In the genomic region with DNA sequence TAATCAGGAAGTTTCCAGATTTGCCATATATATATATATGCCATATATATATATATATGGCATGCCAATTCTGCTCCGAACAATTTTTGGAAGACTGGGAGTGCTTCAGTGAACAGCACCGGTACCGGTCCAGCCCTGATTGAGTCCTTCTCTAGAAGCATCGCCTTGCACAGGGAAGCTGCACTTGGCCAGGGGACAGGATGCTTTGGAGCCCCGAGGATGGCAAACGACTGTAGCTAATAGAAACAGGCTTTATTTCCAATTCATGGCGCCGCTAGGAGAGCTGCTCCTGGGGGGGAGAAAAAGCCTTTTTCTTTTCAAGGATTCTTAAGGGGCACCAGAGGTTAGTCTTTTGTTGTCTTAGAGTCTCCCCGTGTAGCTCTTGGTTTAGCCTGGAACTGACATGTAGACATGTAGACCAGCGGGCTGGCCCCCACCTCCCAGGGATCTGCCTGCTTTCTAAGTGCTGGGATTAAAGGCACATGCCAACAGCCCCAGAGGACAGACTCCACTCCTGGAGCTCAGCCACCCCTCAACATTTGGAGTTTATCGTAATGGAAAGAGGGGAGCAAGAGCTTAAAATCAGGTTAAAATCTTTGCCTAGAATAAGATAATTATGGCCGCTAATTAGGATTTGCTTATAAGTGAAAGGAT, we compare ENCODE assay signal across 12 mouse cellular contexts. TPM values are rescaled to one million over a fixed set of nuclear protein-coding genes. Genes with fewer than 3 reads are reported as not detected.
DNase-seq lines count a peak whose midpoint lies in the region; ATAC-seq lines count a peak whose summit lies in the region.
"Had no signal": no experiment of that assay in that cellular context is flagged by ENCODE, and none has a peak within 500 bp of the region (broad histone marks: within the 10 kb centered on the region; RNA-seq: fewer than 3 reads in every experiment).

No protein-coding gene starts in this region.

- no peaks in the 10 kb centered on the region for H3K27me3 ChIP-seq in heart, embryonic 14.5 days (ENCODE audit: control insufficient read depth, insufficient read depth, low read length)
- no peaks in the 10 kb centered on the region for H3K27me3 ChIP-seq in forebrain, embryonic 13.5 days
- H3K27me3 ChIP-seq in midbrain, embryonic 10.5 days (ENCODE audit: low read depth, poor library complexity, severe bottlenecking) = no peaks in the 10 kb centered on the region
- H3K27me3 ChIP-seq: heart, embryonic 15.5 days had no signal

- intact Hi-C loops in heart, postnatal 25 days (cut with DNase I) = no loop called here

- H3K9ac ChIP-seq in heart, embryonic 14.5 days (ENCODE audit: low read length) = no peak overlapping the region; the same call in 1 of the 2 replicates
- H3K9ac ChIP-seq in forebrain, embryonic 13.5 days = peak overlapping the region; percentile 47

- no peak overlapping the region for H3K27ac ChIP-seq in heart, embryonic 14.5 days (replicated peaks in 1 of 2; ENCODE audit: control insufficient read depth in 1 of 2, insufficient read depth in 1 of 2, low read depth in 2 of 2, low read length in 2 of 2)
- H3K27ac ChIP-seq in forebrain, embryonic 13.5 days = peak overlapping the region; percentile 20; the same call in 1 of the 2 replicates
- peak overlapping the region; percentile 14; the same call in 1 of the 2 replicates for H3K27ac ChIP-seq in midbrain, embryonic 10.5 days (replicated peaks)

- WGBS in heart, embryonic 14.5 days = 58% methylated on average over 12 of the region's 12 CpGs
- 31% methylated on average over 12 of the region's 12 CpGs for WGBS in forebrain, embryonic 13.5 days
- 46% methylated on average over 12 of the region's 12 CpGs for WGBS in midbrain, embryonic 10.5 days

- H3K4me1 ChIP-seq in heart, embryonic 14.5 days (ENCODE audit: control insufficient read depth in 2 of 2, insufficient read depth in 2 of 2, low read length in 2 of 2) = peaks cover 5 to 30% of the 10 kb centered on the region in 2 experiments
- H3K4me1 ChIP-seq in forebrain, embryonic 13.5 days = peaks cover 28% of the 10 kb centered on the region
- peaks cover 32% of the 10 kb centered on the region for H3K4me1 ChIP-seq in midbrain, embryonic 10.5 days

- H3K36me3 ChIP-seq in heart, embryonic 14.5 days (ENCODE audit: control insufficient read depth, insufficient read depth, low read length) = peaks cover 13% of the 10 kb centered on the region
- peaks cover 4% of the 10 kb centered on the region for H3K36me3 ChIP-seq in forebrain, embryonic 13.5 days (ENCODE audit: poor library complexity, severe bottlenecking)
- peaks cover 10% of the 10 kb centered on the region for H3K36me3 ChIP-seq in midbrain, embryonic 10.5 days

- ATAC-seq in heart, embryonic 14.5 days (ENCODE audit: insufficient number of reproducible peaks, insufficient read depth, low FRiP score, low read depth) = no peak
- ATAC-seq in forebrain, embryonic 13.5 days = no peak

- H3K9me3 ChIP-seq in heart, embryonic 14.5 days (ENCODE audit: control insufficient read depth, low read length) = no peaks in the 10 kb centered on the region
- no peaks in the 10 kb centered on the region for H3K9me3 ChIP-seq in forebrain, embryonic 13.5 days (replicated peaks)
- no peaks in the 10 kb centered on the region for H3K9me3 ChIP-seq in midbrain, embryonic 10.5 days (replicated peaks)
- H3K9me3 ChIP-seq: heart, embryonic 15.5 days; limb, embryonic 10.5 days had no signal

- no peak overlapping the region for H3K4me3 ChIP-seq in heart, embryonic 14.5 days (ENCODE audit: control insufficient read depth in 1 of 2, insufficient read depth in 1 of 2, low read depth in 1 of 2, low read length in 2 of 2)
- H3K4me3 ChIP-seq in forebrain, embryonic 13.5 days = no peak overlapping the region
- peak overlapping the region; percentile 16; the same call in 1 of the 2 replicates for H3K4me3 ChIP-seq in midbrain, embryonic 10.5 days

- H3K4me2 ChIP-seq in heart, embryonic 14.5 days (ENCODE audit: low read length) = peak overlapping the region; percentile 18; the same call in 1 of the 2 replicates
- peak overlapping the region; percentile 24 for H3K4me2 ChIP-seq in forebrain, embryonic 13.5 days

- no peak for DNase-seq in heart, postnatal 25 days (ENCODE audit: low spot score)
- DNase-seq in cerebellum, postnatal 14 days = peak; percentile 65 to 67
- DNase-seq in midbrain, embryonic 10.5 days (ENCODE audit: low spot score) = peak; percentile 41
- DNase-seq in thymus, postnatal 10 days (ENCODE audit: low spot score in 2 of 2) = no peak
- DNase-seq in left cerebral cortex, adult 18-20 months (ENCODE audit: low spot score in 2 of 2) = no peak
- no peak for DNase-seq in layer of hippocampus, adult 8-10 months (ENCODE audit: low spot score in 2 of 2)
- DNase-seq: kidney, postnatal 14 days; thymus, adult 2 months had no signal

RNA-seq across cellular contexts. Expression of gene H3f3a, which starts 1.8 kb away (rescaled TPM):
- 1,749 and 1,827 TPM in 2 replicates for polyA plus RNA-seq in heart, embryonic 14.5 days (2014; fragmentation: Nextera tagmentation; extraction: Ambion mirVana)
- total RNA-seq in heart, postnatal 25 days (2021) = 100 to 1,000 TPM; 494 to 517 TPM
- 4,035 and 4,414 TPM in 2 replicates for polyA plus RNA-seq in forebrain, embryonic 13.5 days (2015; fragmentation: Nextera tagmentation; extraction: Ambion mirVana)
- 2,611 and 2,764 TPM in 2 replicates for polyA plus RNA-seq in midbrain, embryonic 10.5 days (2016; fragmentation: Nextera tagmentation; extraction: Ambion mirVana)
- 100 to 1,000 TPM; 249 to 263 TPM for total RNA-seq in left cerebral cortex, adult 18-20 months (2021)
- 100 to 1,000 TPM; 296 to 316 (median 303) TPM for total RNA-seq in layer of hippocampus, adult 8-10 months (2022)

RNA-seq across cellular contexts. Expression of gene Sde2, which starts 35.4 kb away (rescaled TPM):
- 22.3 TPM in 2 replicates for polyA plus RNA-seq in heart, embryonic 14.5 days (2014; fragmentation: Nextera tagmentation; extraction: Ambion mirVana)
- total RNA-seq in heart, postnatal 25 days (2021) = 10 to 100 TPM; 10.4 to 11.8 TPM
- polyA plus RNA-seq in forebrain, embryonic 13.5 days (2015; fragmentation: Nextera tagmentation; extraction: Ambion mirVana) = 32.7 and 33.8 TPM in 2 replicates
- 39.0 and 42.1 TPM in 2 replicates for polyA plus RNA-seq in midbrain, embryonic 10.5 days (2016; fragmentation: Nextera tagmentation; extraction: Ambion mirVana)
- 10 to 100 TPM; 20.9 to 25.7 TPM for total RNA-seq in left cerebral cortex, adult 18-20 months (2021)
- total RNA-seq in layer of hippocampus, adult 8-10 months (2022) = 10 to 100 TPM; 22.3 to 24.9 (median 22.6) TPM

Comparison
In these comparisons a context has a peak if more than half of its experiments do, and no peak if none do; other contexts are left out.
1. H3K27ac ChIP-seq: peak in forebrain, embryonic 13.5 days (single experiment) and midbrain, embryonic 10.5 days (single experiment); none in heart, embryonic 14.5 days (0 of 2).
2. DNase-seq: peak in cerebellum, postnatal 14 days (2 of 2) and midbrain, embryonic 10.5 days (single experiment); none in heart, postnatal 25 days (single experiment), thymus, postnatal 10 days (0 of 2), left cerebral cortex, adult 18-20 months (0 of 2) and layer of hippocampus, adult 8-10 months (0 of 2).